Mouse (Mus musculus) thymus, adult 2 months (tissue): ENCODE data around the gene 9130008F23Rik. TPM values are rescaled to one million over a fixed set of nuclear protein-coding genes. Genes with fewer than 3 reads are reported as not detected.

Experiments
- DNase-seq: peaks from one replicate; pipeline ENCODE4 v3.0.0; 2021
- H3K27ac ChIP-seq: fragments of 200-500 bp; 2 replicates; pipeline ENCODE4 v1.5.1; 2012; ENCODE audit warnings: low read length, control low read depth; ENCODE audit not compliant: control insufficient read depth, insufficient read depth
- H3K27me3 ChIP-seq: fragments of 200-500 bp; 2 replicates; pipeline ENCODE4 v1.6.1; 2012; ENCODE audit warnings: mild to moderate bottlenecking, low read length, moderate library complexity, mixed read lengths; ENCODE audit not compliant: control insufficient read depth, insufficient read depth
- H3K36me3 ChIP-seq: fragments of 200-500 bp; 2 replicates; pipeline ENCODE4 v1.6.1; 2012; ENCODE audit warnings: mild to moderate bottlenecking, low read length, moderate library complexity; ENCODE audit not compliant: control insufficient read depth, insufficient read depth
- H3K4me1 ChIP-seq: fragments of 200-500 bp; replicated peaks from 2 replicates; pipeline ENCODE4 v1.6.1; 2012; ENCODE audit warnings: low read length; ENCODE audit not compliant: control insufficient read depth, insufficient read depth
- H3K4me3 ChIP-seq: fragments of 200-500 bp; 2 replicates; pipeline ENCODE4 v1.5.1; 2012; ENCODE audit warnings: mild to moderate bottlenecking, low read length, control low read depth, moderate library complexity; ENCODE audit not compliant: control insufficient read depth, insufficient read depth
- CTCF ChIP-seq: fragments of 200-500 bp; IDR thresholded peaks from 2 replicates; pipeline ENCODE4 v1.5.1; 2012; ENCODE audit warnings: mild to moderate bottlenecking, control low read depth, low read length, moderate library complexity, borderline replicate concordance; ENCODE audit not compliant: control insufficient read depth, poor library complexity, insufficient read depth; ENCODE audit errors: extremely low read depth
- POLR2A ChIP-seq: fragments of 200-500 bp; IDR thresholded peaks from 2 replicates; pipeline ENCODE4 v1.6.1; 2012; ENCODE audit warnings: mild to moderate bottlenecking, low read length, control low read depth, moderate library complexity; ENCODE audit not compliant: control insufficient read depth, poor library complexity, insufficient read depth; ENCODE audit errors: extremely low read depth
- WGBS: fragments of 180-500 bp; shearing (Covaris S2); methylation state at CpG from one replicate; pipeline ENCODE4 v1.1.7; 2018; 5-methylcytosine and 5-hydroxymethylcytosine counted together
- polyA plus RNA-seq: library from polyadenylated mRNA; depleted of rRNA; stranded (reverse); fragments of >200 nt; gene quantifications from 2 replicates; pipeline ENCODE4 v1.2.3, GENCODE M21; 2012; rRNA removed

The 9130008F23Rik gene
- polyA plus RNA-seq, 1 experiment: 0.70 TPM

GRCm38 (mm10) chr17:40855065-40855464 lies 25.3 kb downstream of the 9130008F23Rik start:
- no peak for DNase-seq
- Histone ChIP-seq H3K4me3 (no peak overlapping the region), H3K4me1 (no peaks in the 10 kb centered on the region), H3K27me3 (no peaks in the 10 kb centered on the region), H3K36me3 (no peaks in the 10 kb centered on the region), H3K27ac (no peak overlapping the region)
- TF ChIP-seq CTCF (no peak), POLR2A (no peak)

DNA sequence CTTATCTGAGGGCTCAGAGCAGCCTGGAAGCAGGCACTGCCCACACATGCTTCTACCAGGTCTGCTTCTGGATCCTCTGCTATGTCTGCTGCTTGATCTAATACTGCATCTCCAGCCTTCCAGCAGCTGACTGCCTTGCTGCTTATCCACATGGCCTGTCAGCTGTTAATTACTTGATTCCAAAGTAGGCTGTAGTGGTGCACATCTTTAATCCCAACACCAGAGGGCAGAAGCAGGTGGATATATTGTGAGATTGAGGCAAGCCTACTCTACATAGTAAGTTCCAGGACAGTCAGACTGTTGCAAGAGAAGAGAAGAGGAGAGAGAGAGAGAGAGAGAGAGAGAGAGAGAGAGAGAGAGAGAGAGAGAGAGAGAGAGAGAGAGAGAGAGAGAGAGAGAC lies 43.1 kb downstream of the 9130008F23Rik start:
- TF ChIP-seq CTCF: no peak
- TF ChIP-seq POLR2A: no peak
- Histone ChIP-seq H3K4me1 (no peaks in the 10 kb centered on the region), H3K27me3 (no peaks in the 10 kb centered on the region), H3K27ac (no peak overlapping the region), H3K4me3 (no peak overlapping the region), H3K36me3 (no peaks in the 10 kb centered on the region)
- DNase-seq: no peak

GRCm38 (mm10) chr17:40831870-40832269 lies 48.5 kb downstream of the 9130008F23Rik start:
- Histone ChIP-seq H3K27me3 (no peaks in the 10 kb centered on the region), H3K4me3 (no peak overlapping the region), H3K4me1 (no peaks in the 10 kb centered on the region), H3K27ac (no peak overlapping the region), H3K36me3 (no peaks in the 10 kb centered on the region)
- 50% methylated on average over 2 of the region's 2 CpGs for WGBS
- TF ChIP-seq POLR2A (no peak), CTCF (no peak)
- no peak for DNase-seq

Other genes starting within 250 kb of the 9130008F23Rik start
- not detected in 2 replicates for gene Esp3, start 248.5 kb downstream of the 9130008F23Rik start, polyA plus RNA-seq
- gene Esp1, start 153.4 kb downstream of the 9130008F23Rik start, polyA plus RNA-seq: not detected in 2 replicates
- 0.47 TPM in 1 of 2 replicates, not detected in the other for gene Crisp2, start 73.6 kb downstream of the 9130008F23Rik start, polyA plus RNA-seq
- gene Rhag, start 69.4 kb downstream of the 9130008F23Rik start, polyA plus RNA-seq: not detected in 2 replicates
- gene Glyatl3, start 33.8 kb upstream of the 9130008F23Rik start, polyA plus RNA-seq: 0.09 and 0.27 TPM in 2 replicates
- 9.1 and 9.2 TPM in 2 replicates for gene Mut, start 54.1 kb upstream of the 9130008F23Rik start, polyA plus RNA-seq
- gene Cenpq, start 54.5 kb upstream of the 9130008F23Rik start, polyA plus RNA-seq: 3.9 and 4.8 TPM in 2 replicates